Mouse (Mus musculus) stomach, embryonic 15.5 days (tissue): Measurements from ENCODE around the gene Slc51b. TPM values are rescaled to one million over a fixed set of nuclear protein-coding genes. Genes with fewer than 3 reads are reported as not detected.

Experiments
- ATAC-seq: fragments of 200-750 bp; cut with Nextera tagmentation; 2 replicates; pipeline ENCODE4 v1.8.0; 2017; ENCODE audit warnings: low read depth, moderate number of reproducible peaks, moderate TSS enrichment; ENCODE audit not compliant: insufficient read depth, low FRiP score
- H3K27ac ChIP-seq: fragments of 300-500 bp; sonication (generic); 2 replicates; pipeline ENCODE4 v1.5.1; 2015; ENCODE audit warnings: mild to moderate bottlenecking, inconsistent platforms
- H3K27me3 ChIP-seq: fragments of 300-500 bp; sonication (generic); replicated peaks from 2 replicates; pipeline ENCODE4 v1.6.1; 2015; ENCODE audit warnings: inconsistent platforms
- H3K36me3 ChIP-seq: fragments of 300-500 bp; sonication (generic); 2 replicates; pipeline ENCODE4 v1.6.1; 2015; ENCODE audit warnings: inconsistent platforms
- H3K4me1 ChIP-seq: fragments of 300-500 bp; sonication (generic); 2 replicates; pipeline ENCODE4 v1.6.1; 2015; ENCODE audit warnings: inconsistent platforms
- H3K4me2 ChIP-seq: fragments of 300-500 bp; sonication (generic); 2 replicates; pipeline ENCODE4 v1.6.1; 2015; ENCODE audit warnings: mild to moderate bottlenecking, inconsistent platforms
- H3K4me3 ChIP-seq: fragments of 300-500 bp; sonication (generic); replicated peaks from 2 replicates; pipeline ENCODE4 v1.5.1; 2015; ENCODE audit warnings: inconsistent platforms
- H3K9ac ChIP-seq: fragments of 300-500 bp; sonication (generic); 2 replicates; pipeline ENCODE4 v1.6.1; 2015; ENCODE audit warnings: inconsistent platforms
- H3K9me3 ChIP-seq: fragments of 300-500 bp; sonication (generic); 2 replicates; pipeline ENCODE4 v1.6.1; 2016; ENCODE audit warnings: inconsistent platforms
- WGBS: fragments of 180-500 bp; shearing (Covaris S2); methylation state at CpG from one replicate; pipeline ENCODE4 v1.1.7; 2015; 5-methylcytosine and 5-hydroxymethylcytosine counted together
- polyA plus RNA-seq: library from polyadenylated mRNA; unstranded; fragments of >200 nt; fragmentation: Nextera tagmentation; extraction: Ambion mirVana; gene quantifications from 2 replicates; pipeline ENCODE4 v1.2.1, GENCODE M21; 2015

The Slc51b gene
- 1.1 and 1.6 TPM in 2 replicates for polyA plus RNA-seq

GRCm38 (mm10) chr9:65422760-65423501 lies at the start of gene Slc51b:
Gene Slc51b (minus strand): TSS chr9:65422955.
- H3K27ac ChIP-seq, result no peak within 1 kb of the TSS
- no peak within 1 kb of the TSS for H3K4me3 ChIP-seq
- whole genome bisulfite sequencing, result 78% methylated on average over 11 of the region's 11 CpGs
- no peak within 1 kb of the TSS for H3K9ac ChIP-seq
- no peak for ATAC-seq
- no peaks in the 10 kb centered on the region for H3K36me3 ChIP-seq
- no peak within 1 kb of the TSS for H3K4me2 ChIP-seq
- no peaks in the 10 kb centered on the region for H3K27me3 ChIP-seq
- no peaks in the 10 kb centered on the region for H3K4me1 ChIP-seq
- H3K9me3 ChIP-seq, result no peaks in the 10 kb centered on the region

GRCm38 (mm10) chr9:65467686-65468085 lies 44.9 kb upstream of the Slc51b start:
- H3K4me1 ChIP-seq, result no peaks in the 10 kb centered on the region
- no peak overlapping the region for H3K9ac ChIP-seq
- H3K27me3 ChIP-seq, result no peaks in the 10 kb centered on the region
- no peak overlapping the region for H3K4me3 ChIP-seq
- 60% methylated on average over 11 of the region's 11 CpGs for WGBS
- ATAC-seq, result no peak
- H3K27ac ChIP-seq, result no peak overlapping the region
- H3K4me2 ChIP-seq, result no peak overlapping the region
- peaks cover 36% of the 10 kb centered on the region for H3K36me3 ChIP-seq
- no peaks in the 10 kb centered on the region for H3K9me3 ChIP-seq

DNA sequence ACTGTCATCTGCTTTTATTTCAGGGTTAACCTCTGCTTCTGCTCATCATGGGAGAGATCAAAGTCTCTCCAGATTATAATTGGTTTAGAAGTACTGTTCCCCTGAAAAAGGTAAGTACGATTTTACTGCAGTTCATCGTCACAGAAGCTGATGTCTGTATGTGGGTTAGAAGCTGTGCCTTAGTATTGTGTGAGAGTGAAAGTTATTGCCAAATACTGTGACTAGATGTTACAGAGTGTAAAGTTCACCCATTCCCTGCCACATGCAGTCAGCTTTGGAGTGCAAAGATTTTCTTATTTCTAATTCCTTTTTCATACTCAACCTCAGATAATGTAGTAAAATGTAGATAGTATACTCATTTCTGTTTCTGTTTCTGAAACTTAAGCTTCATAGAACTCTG lies 42.5 kb upstream of the Slc51b start:
- Histone ChIP-seq H3K9ac (no peak overlapping the region), H3K36me3 (peaks cover 25% of the 10 kb centered on the region), H3K4me2 (no peak overlapping the region), H3K4me1 (peaks cover 10% of the 10 kb centered on the region; the same call in 1 of the 2 replicates), H3K27ac (no peak overlapping the region), H3K4me3 (no peak overlapping the region), H3K9me3 (no peaks in the 10 kb centered on the region), H3K27me3 (no peaks in the 10 kb centered on the region)
- 95% methylated on average over 2 of the region's 2 CpGs for WGBS
- ATAC-seq, result no peak

GRCm38 (mm10) chr9:65464161-65464560 lies 41.4 kb upstream of the Slc51b start:
- no peak for ATAC-seq
- Histone ChIP-seq H3K4me1 (peaks cover 10% of the 10 kb centered on the region; the same call in 1 of the 2 replicates), H3K9me3 (no peaks in the 10 kb centered on the region), H3K27me3 (no peaks in the 10 kb centered on the region), H3K4me2 (no peak overlapping the region), H3K27ac (no peak overlapping the region), H3K36me3 (peaks cover 15% of the 10 kb centered on the region; the same call in 1 of the 2 replicates), H3K9ac (no peak overlapping the region), H3K4me3 (no peak overlapping the region)
- WGBS, result 95% methylated on average over 6 of the region's 6 CpGs

GRCm38 (mm10) chr9:65462544-65462943 lies 39.8 kb upstream of the Slc51b start:
- peaks cover 10% of the 10 kb centered on the region; the same call in 1 of the 2 replicates for H3K4me1 ChIP-seq
- H3K4me3 ChIP-seq, result no peak overlapping the region
- no peaks in the 10 kb centered on the region for H3K27me3 ChIP-seq
- no peak overlapping the region for H3K4me2 ChIP-seq
- WGBS, result 60% methylated on average over 5 of the region's 5 CpGs
- H3K36me3 ChIP-seq, result peaks cover 10% of the 10 kb centered on the region; the same call in 1 of the 2 replicates
- ATAC-seq, result no peak
- no peaks in the 10 kb centered on the region for H3K9me3 ChIP-seq
- no peak overlapping the region for H3K9ac ChIP-seq
- H3K27ac ChIP-seq, result no peak overlapping the region

- Histone ChIP-seq H3K4me2 (peak within 1 kb of the TSS; percentile 80), H3K27me3 (no peaks in the 10 kb centered on the region), H3K27ac (peak within 1 kb of the TSS; percentile 87), H3K36me3 (peaks cover 5% of the 10 kb centered on the region; the same call in 1 of the 2 replicates), H3K9ac (peak within 1 kb of the TSS; percentile 56), H3K4me1 (peaks cover 10% of the 10 kb centered on the region; the same call in 1 of the 2 replicates), H3K9me3 (no peaks in the 10 kb centered on the region), H3K4me3 (peak within 1 kb of the TSS; percentile 82)
- WGBS, result under 1% methylated on average over 53 of the region's 53 CpGs
- peak; percentile 95 for ATAC-seq
Observed at GRCm38 (mm10) chr9:65460732-65461442, 38.1 kb upstream of the Slc51b start, which contains the start of gene Spg21. Gene Spg21 (plus strand): TSS chr9:65460947.

- Histone ChIP-seq H3K27me3 (no peaks in the 10 kb centered on the region), H3K9ac (no peak overlapping the region), H3K4me1 (peaks cover 10% of the 10 kb centered on the region; the same call in 1 of the 2 replicates), H3K36me3 (0 out of 2 replicates have a peak, but pooled peaks cover 3% of the 10 kb centered on the region), H3K27ac (0 out of 2 replicates have a peak overlapping the region, but pooled peaks have one; percentile 24), H3K4me3 (no peak overlapping the region), H3K9me3 (no peaks in the 10 kb centered on the region), H3K4me2 (peak overlapping the region; percentile 80)
- WGBS, result 55% methylated on average over 3 of the region's 3 CpGs
- no peak for ATAC-seq
Observed at GRCm38 (mm10) chr9:65460198-65460597, 37.4 kb upstream of the Slc51b start.

DNA sequence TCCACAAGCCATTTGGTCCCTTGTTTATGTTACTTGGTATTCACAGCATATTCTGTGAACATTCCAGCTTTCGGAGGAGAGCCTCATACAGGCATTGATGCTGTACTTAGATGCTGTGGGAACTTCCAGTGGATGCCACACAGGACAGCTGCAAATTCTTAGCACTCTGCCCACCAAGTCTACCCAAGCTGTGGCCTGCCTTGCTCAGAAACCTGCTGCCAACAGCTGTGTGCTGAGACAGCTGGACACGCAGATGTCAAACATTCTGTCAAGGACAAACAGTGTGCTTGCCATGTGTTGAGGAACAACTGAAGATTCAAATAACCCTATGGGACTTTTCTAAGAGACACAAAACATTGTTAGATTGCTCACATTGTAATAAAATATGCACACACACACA lies 36.2 kb upstream of the Slc51b start:
- no peaks in the 10 kb centered on the region for H3K27me3 ChIP-seq
- no peak overlapping the region for H3K4me3 ChIP-seq
- no peak overlapping the region for H3K9ac ChIP-seq
- H3K36me3 ChIP-seq, result no peaks in the 10 kb centered on the region
- 66% methylated on average over 2 of the region's 2 CpGs for WGBS
- ATAC-seq, result no peak
- H3K27ac ChIP-seq, result no peak overlapping the region
- no peaks in the 10 kb centered on the region for H3K9me3 ChIP-seq
- no peak overlapping the region for H3K4me2 ChIP-seq
- H3K4me1 ChIP-seq, result peaks cover 10% of the 10 kb centered on the region; the same call in 1 of the 2 replicates

DNA sequence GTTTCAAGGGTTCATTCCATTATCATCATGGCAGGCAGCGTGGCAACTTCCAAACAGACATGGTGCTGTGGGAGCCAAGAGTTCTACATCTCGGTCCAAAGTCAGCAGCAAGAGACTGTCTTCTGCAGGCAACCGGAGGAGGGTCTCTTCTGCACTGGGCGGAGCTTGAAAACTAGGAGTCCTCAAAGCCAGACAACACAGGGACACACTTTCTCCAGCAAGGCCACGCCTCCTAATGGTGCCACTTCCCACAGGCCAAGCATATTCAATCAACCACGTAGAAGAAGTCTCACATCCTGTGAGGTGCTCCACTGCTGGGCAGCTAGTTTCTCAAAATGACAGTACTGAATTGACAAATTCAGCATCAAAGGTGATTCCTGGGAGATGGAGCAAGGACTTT lies 25.2 kb upstream of the Slc51b start:
- 91% methylated on average over 6 of the region's 6 CpGs for WGBS
- H3K4me2 ChIP-seq, result no peak overlapping the region
- no peaks in the 10 kb centered on the region for H3K9me3 ChIP-seq
- no peak overlapping the region for H3K4me3 ChIP-seq
- H3K27me3 ChIP-seq, result no peaks in the 10 kb centered on the region
- no peak overlapping the region for H3K27ac ChIP-seq
- H3K9ac ChIP-seq, result no peak overlapping the region
- peaks cover 36% of the 10 kb centered on the region for H3K36me3 ChIP-seq
- no peaks in the 10 kb centered on the region for H3K4me1 ChIP-seq
- no peak for ATAC-seq

DNA sequence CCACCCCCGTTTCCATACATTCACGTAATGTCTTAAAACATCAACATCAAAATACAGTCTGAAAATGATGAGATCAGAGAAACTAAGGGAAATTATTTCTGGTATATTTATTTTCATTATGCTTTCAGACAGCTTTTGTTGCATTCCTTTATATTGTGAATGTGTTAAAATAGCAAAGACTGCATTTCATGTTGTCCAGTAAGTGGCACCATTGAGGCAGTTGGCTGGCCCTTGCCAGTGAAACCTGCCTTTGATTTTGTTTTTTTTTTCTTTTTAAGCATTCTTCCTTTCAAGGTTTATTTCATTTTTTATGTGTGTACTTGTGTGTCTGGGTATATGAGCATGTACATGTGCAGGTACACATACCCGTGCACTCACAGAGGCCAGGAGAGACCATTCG lies 21.9 kb upstream of the Slc51b start:
- no peaks in the 10 kb centered on the region for H3K4me1 ChIP-seq
- 92% methylated on average over 4 of the region's 4 CpGs for WGBS
- H3K4me3 ChIP-seq, result no peak overlapping the region
- H3K27ac ChIP-seq, result no peak overlapping the region
- H3K36me3 ChIP-seq, result peaks cover 27% of the 10 kb centered on the region
- ATAC-seq, result no peak
- H3K9me3 ChIP-seq, result no peaks in the 10 kb centered on the region
- no peak overlapping the region for H3K9ac ChIP-seq
- no peaks in the 10 kb centered on the region for H3K27me3 ChIP-seq
- H3K4me2 ChIP-seq, result no peak overlapping the region

DNA sequence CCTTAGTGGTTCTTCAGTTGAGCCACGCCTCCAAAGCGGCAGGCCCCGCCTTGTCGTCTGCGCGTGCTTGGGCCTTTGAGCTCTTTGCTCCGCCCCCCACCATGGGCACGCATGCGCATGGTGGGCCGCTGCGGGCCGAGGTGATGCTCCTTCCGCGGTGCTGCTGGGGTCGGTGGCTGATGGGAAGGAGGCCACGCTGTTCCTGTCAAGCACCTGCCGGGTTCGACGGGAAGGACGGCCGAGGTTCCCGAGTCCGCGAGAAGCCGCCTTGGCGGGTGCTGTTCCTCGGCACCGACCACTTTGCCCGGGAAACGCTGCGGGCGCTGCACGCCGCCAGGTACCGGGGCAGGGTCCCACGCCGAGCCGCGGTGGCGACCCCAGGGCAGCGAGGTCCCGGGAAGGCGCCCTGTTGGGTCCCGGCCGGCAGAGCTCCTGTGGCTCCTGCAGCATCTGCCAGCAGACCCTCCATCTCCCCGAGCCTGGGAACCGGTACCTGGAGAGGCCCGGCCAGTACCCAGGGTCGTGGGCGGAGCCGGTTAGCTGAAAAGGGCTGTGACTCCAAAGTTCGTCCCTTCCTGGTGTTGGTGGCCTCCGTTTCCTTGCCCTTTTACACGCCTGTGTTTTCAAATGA lies 13.0 kb upstream of the Slc51b start, which contains the start of gene Mtfmt:
Gene Mtfmt, plus strand, starts transcription at position 112 of the 631 bp plus-strand sequence.
- no peaks in the 10 kb centered on the region for H3K9me3 ChIP-seq
- under 1% methylated on average over 54 of the region's 54 CpGs for WGBS
- H3K27ac ChIP-seq, result no peak within 1 kb of the TSS
- peak within 1 kb of the TSS; percentile 66 for H3K9ac ChIP-seq
- peak within 1 kb of the TSS; percentile 63 for H3K4me2 ChIP-seq
- H3K27me3 ChIP-seq, result no peaks in the 10 kb centered on the region
- H3K36me3 ChIP-seq, result 0 out of 2 replicates have a peak, but pooled peaks cover 3% of the 10 kb centered on the region
- H3K4me1 ChIP-seq, result 0 out of 2 replicates have a peak, but pooled peaks cover 4% of the 10 kb centered on the region
- peak within 1 kb of the TSS; percentile 91 for H3K4me3 ChIP-seq
- peak; percentile 88 for ATAC-seq
